Mouse (Mus musculus) intestine, embryonic 14.5 days (tissue): ENCODE results near the gene Gad1. TPM values are rescaled to one million over a fixed set of nuclear protein-coding genes. Genes with fewer than 3 reads are reported as not detected.

ENCODE experiments used
- ATAC-seq: fragments of 200-750 bp; cut with Nextera tagmentation; replicated peaks from 2 replicates; pipeline ENCODE4 v1.8.0; 2017; ENCODE audit warnings: low read depth, moderate number of reproducible peaks, moderate TSS enrichment, moderate library complexity; ENCODE audit not compliant: low FRiP score, low TSS enrichment
- DNase-seq: peaks from one replicate; pipeline ENCODE4 v3.0.0-alpha.2; 2018; ENCODE audit warnings: low spot score
- H3K27ac ChIP-seq: fragments of 300-500 bp; sonication (generic); 2 replicates; pipeline ENCODE4 v1.5.1; 2014; ENCODE audit warnings: low read depth, mild to moderate bottlenecking, control low read depth
- H3K27me3 ChIP-seq: fragments of 300-500 bp; sonication (generic); replicated peaks from 2 replicates; pipeline ENCODE4 v1.6.1; 2014; ENCODE audit warnings: low read length, control low read depth; ENCODE audit not compliant: control insufficient read depth, insufficient read depth
- H3K36me3 ChIP-seq: fragments of 300-500 bp; sonication (generic); 2 replicates; pipeline ENCODE4 v1.6.1; 2014; ENCODE audit warnings: low read length, control low read depth; ENCODE audit not compliant: control insufficient read depth, insufficient read depth
- H3K4me1 ChIP-seq: fragments of 300-500 bp; sonication (generic); replicated peaks from 2 replicates; pipeline ENCODE4 v1.6.1; 2014; ENCODE audit warnings: low read length, control low read depth, mixed read lengths; ENCODE audit not compliant: control insufficient read depth, insufficient read depth
- H3K4me2 ChIP-seq: fragments of 300-500 bp; sonication (generic); 2 replicates; pipeline ENCODE4 v1.6.1; 2014; ENCODE audit warnings: low read length
- H3K4me3 ChIP-seq: fragments of 300-500 bp; sonication (generic); 2 replicates; pipeline ENCODE4 v1.5.1; 2014; ENCODE audit warnings: low read depth, low read length, control low read depth, mixed read lengths
- H3K9ac ChIP-seq: fragments of 300-500 bp; sonication (generic); 2 replicates; pipeline ENCODE4 v1.6.1; 2014; ENCODE audit warnings: mild to moderate bottlenecking, low read length
- H3K9me3 ChIP-seq: fragments of 300-500 bp; sonication (generic); 2 replicates; pipeline ENCODE4 v1.6.1; 2016; ENCODE audit warnings: low read length, control low read depth; ENCODE audit not compliant: control insufficient read depth
- WGBS: fragments of 180-500 bp; shearing (Covaris S2); extraction: QIAGEN DNeasy Blood & Tissue Kit; methylation state at CpG from one replicate; pipeline ENCODE4 v1.1.7; 2014; 5-methylcytosine and 5-hydroxymethylcytosine counted together
- polyA plus RNA-seq: library from polyadenylated mRNA; unstranded; fragments of >200 nt; fragmentation: Nextera tagmentation; extraction: Ambion mirVana; gene quantifications from 2 replicates; pipeline ENCODE4 v1.2.1, GENCODE M21; 2014

Gene Gad1
- polyA plus RNA-seq, 1 experiment from 2014 or later = 0.16 TPM

GRCm38 (mm10) chr2:70645266-70645780, 92.5 kb downstream of the Gad1 start:
- WGBS = 78% methylated on average over 6 of the region's 6 CpGs

GRCm38 (mm10) chr2:70647681-70648080, 94.8 kb downstream of the Gad1 start:
- no peaks in the 10 kb centered on the region for H3K9me3 ChIP-seq
- H3K27ac ChIP-seq = no peak overlapping the region
- no peak for DNase-seq
- H3K36me3 ChIP-seq = no peaks in the 10 kb centered on the region
- no peak overlapping the region for H3K9ac ChIP-seq
- no peak for ATAC-seq
- H3K4me1 ChIP-seq = no peaks in the 10 kb centered on the region
- no peaks in the 10 kb centered on the region for H3K27me3 ChIP-seq
- H3K4me3 ChIP-seq = no peak overlapping the region
- WGBS = 48% methylated on average over 4 of the region's 4 CpGs
- no peak overlapping the region for H3K4me2 ChIP-seq

More at GRCm38 (mm10) chr2:70645266-70645780, 92.5 kb downstream of the Gad1 start:
- no peak overlapping the region for H3K4me2 ChIP-seq
- H3K27me3 ChIP-seq = no peaks in the 10 kb centered on the region
- no peak overlapping the region for H3K27ac ChIP-seq
- ATAC-seq (no peak), DNase-seq (no peak)
- no peaks in the 10 kb centered on the region for H3K9me3 ChIP-seq
- no peak overlapping the region for H3K9ac ChIP-seq
- no peaks in the 10 kb centered on the region for H3K4me1 ChIP-seq
- no peaks in the 10 kb centered on the region for H3K36me3 ChIP-seq
- H3K4me3 ChIP-seq = no peak overlapping the region

GRCm38 (mm10) chr2:70648271-70648670, 95.4 kb downstream of the Gad1 start:
- Histone ChIP-seq H3K4me1 (no peaks in the 10 kb centered on the region), H3K9me3 (no peaks in the 10 kb centered on the region), H3K9ac (no peak overlapping the region), H3K27me3 (no peaks in the 10 kb centered on the region), H3K4me3 (no peak overlapping the region), H3K4me2 (no peak overlapping the region), H3K36me3 (no peaks in the 10 kb centered on the region), H3K27ac (no peak overlapping the region)
- ATAC-seq (no peak), DNase-seq (no peak)
- WGBS = 86% methylated on average over 5 of the region's 5 CpGs

- Histone ChIP-seq H3K4me1 (no peaks in the 10 kb centered on the region), H3K27me3 (no peaks in the 10 kb centered on the region), H3K4me3 (no peak overlapping the region), H3K4me2 (no peak overlapping the region), H3K36me3 (no peaks in the 10 kb centered on the region), H3K9me3 (no peaks in the 10 kb centered on the region), H3K27ac (no peak overlapping the region), H3K9ac (no peak overlapping the region)
- DNase-seq = no peak
- WGBS = 88% methylated on average over 4 of the region's 4 CpGs
- ATAC-seq = no peak
Measured at GRCm38 (mm10) chr2:70649471-70649870, 96.6 kb downstream of the Gad1 start.

Other genes with a start within 250 kb of the Gad1 start
- 0.60 and 0.90 TPM in 2 replicates for gene Sp5, start 78.1 kb upstream of the Gad1 start, polyA plus RNA-seq
- gene Erich2, start 44.3 kb upstream of the Gad1 start, polyA plus RNA-seq = 0.88 and 1.9 TPM in 2 replicates
- gene Gorasp2, start 108.5 kb downstream of the Gad1 start, polyA plus RNA-seq = 169 and 174 TPM in 2 replicates
- 5.2 and 5.4 TPM in 2 replicates for gene Gm26558, start 109.0 kb downstream of the Gad1 start, polyA plus RNA-seq